Mouse (Mus musculus): ENCODE data around the gene Ifng.

DNA sequence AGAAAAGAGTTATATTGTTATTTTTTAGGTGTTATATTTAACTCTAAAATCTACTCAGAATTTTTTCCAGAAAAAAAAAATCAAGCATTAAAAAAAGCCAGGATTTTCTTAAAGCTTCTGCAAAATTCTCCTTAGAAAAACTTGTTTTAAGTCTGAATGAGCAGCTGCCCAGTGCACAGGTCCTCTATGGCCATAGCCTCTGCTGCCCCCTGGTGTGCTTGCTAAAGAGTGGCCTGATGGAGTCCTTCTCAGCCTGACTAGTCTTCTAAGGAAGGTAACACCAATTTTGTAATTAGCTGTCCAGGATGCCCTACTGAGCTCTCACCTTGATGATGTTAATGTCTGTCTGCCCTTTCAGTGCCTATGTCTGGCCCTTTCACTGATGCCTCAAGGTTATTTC, 29.5 kb upstream of the Ifng start:
- TF ChIP-seq CTCF (IDR thresholded peaks at IDR 0.05; ENCODE audit: low read depth) (peak; percentile 59), EP300 (optimal IDR thresholded peaks at IDR 0.05) (no peak)

All from stomach, postnatal 0 days (tissue).